Mouse (Mus musculus) bone marrow macrophage, adult 2 months (primary cell): ENCODE measurements around the gene AW551984. TPM values are rescaled to one million over a fixed set of nuclear protein-coding genes. Genes with fewer than 3 reads are reported as not detected.

Experiments used
- H3K27ac ChIP-seq: 2 replicates; pipeline ENCODE4 v1.5.1; 2012; ENCODE audit warnings: low read depth, low read length; ENCODE audit not compliant: insufficient read depth
- H3K4me1 ChIP-seq: 2 replicates; pipeline ENCODE4 v1.6.1; 2012; ENCODE audit warnings: low read length; ENCODE audit not compliant: control insufficient read depth, insufficient read depth
- H3K4me3 ChIP-seq: 2 replicates; pipeline ENCODE4 v1.5.1; 2012; ENCODE audit warnings: mild to moderate bottlenecking, low read length, moderate library complexity; ENCODE audit not compliant: insufficient read depth
- CTCF ChIP-seq: IDR thresholded peaks from 2 replicates; pipeline ENCODE4 v1.5.1; 2012; ENCODE audit warnings: low read depth, mild to moderate bottlenecking, low read length, moderate library complexity
- POLR2A ChIP-seq: IDR thresholded peaks from 2 replicates; pipeline ENCODE4 v1.6.1; 2012; ENCODE audit warnings: mild to moderate bottlenecking, low read depth, low read length, borderline replicate concordance
- polyA plus RNA-seq: library from polyadenylated mRNA; stranded (reverse); fragments of >200 nt; gene quantifications from 2 replicates; pipeline ENCODE4 v1.2.4, GENCODE M21; 2012; ENCODE audit not compliant: missing spikeins, insufficient read depth, insufficient read length

The AW551984 gene
- polyA plus RNA-seq, 1 experiment, result not detected

DNA sequence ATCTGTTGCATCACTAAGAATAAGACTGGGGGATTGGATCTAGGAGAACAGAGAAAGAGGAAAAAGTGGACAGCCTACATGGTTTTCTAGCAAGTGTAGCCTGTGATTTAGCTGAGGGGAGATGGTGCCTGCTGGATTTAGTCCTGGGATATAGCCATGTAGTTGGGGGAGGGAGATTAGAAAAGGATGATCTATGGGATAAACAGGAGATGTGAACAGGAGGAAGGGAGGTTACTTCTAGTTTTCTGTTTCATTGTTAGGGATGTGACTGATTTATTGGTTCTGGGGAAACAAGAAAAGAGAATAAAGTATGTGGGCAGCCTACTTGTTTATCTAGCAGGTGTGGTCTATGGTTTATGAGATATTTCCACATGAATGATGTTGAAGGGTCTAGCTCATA lies 4.3 kb upstream of the AW551984 start:
- no peak overlapping the region for H3K4me3 ChIP-seq
- no peak overlapping the region for H3K27ac ChIP-seq
- no peak for TF ChIP-seq CTCF
- peaks cover 5% of the 10 kb centered on the region for H3K4me1 ChIP-seq

DNA sequence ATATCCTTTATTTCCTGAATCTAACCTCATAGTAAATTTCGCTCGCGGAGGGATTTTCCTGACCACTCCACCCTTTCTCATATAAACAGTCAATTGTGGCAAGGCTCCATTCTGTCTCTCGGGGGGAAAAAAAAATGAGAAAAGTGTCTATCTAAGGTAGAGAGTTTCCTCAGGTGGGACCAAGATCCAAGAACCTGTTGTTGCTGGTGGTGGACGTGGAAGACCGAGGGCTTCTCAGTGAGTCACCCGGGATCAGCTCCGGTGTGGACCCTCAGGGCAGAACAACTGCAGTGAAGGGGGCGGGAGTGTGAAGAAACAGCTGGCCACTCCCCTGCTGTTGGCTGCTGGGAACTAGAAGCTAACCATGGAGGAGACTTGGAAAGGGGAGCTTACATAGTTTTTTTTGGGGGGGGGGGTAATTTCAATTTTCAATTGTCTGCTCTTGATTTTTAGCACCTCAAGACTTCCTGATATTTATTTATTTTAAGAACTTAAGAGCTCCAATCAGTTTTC lies 814 bp downstream of the AW551984 start:
- Histone ChIP-seq H3K27ac (no peak overlapping the region), H3K4me3 (peak overlapping the region; percentile 11; the same call in 1 of the 2 replicates), H3K4me1 (peaks cover 8% of the 10 kb centered on the region)
- TF ChIP-seq CTCF, result no peak
- TF ChIP-seq POLR2A, result no peak

DNA sequence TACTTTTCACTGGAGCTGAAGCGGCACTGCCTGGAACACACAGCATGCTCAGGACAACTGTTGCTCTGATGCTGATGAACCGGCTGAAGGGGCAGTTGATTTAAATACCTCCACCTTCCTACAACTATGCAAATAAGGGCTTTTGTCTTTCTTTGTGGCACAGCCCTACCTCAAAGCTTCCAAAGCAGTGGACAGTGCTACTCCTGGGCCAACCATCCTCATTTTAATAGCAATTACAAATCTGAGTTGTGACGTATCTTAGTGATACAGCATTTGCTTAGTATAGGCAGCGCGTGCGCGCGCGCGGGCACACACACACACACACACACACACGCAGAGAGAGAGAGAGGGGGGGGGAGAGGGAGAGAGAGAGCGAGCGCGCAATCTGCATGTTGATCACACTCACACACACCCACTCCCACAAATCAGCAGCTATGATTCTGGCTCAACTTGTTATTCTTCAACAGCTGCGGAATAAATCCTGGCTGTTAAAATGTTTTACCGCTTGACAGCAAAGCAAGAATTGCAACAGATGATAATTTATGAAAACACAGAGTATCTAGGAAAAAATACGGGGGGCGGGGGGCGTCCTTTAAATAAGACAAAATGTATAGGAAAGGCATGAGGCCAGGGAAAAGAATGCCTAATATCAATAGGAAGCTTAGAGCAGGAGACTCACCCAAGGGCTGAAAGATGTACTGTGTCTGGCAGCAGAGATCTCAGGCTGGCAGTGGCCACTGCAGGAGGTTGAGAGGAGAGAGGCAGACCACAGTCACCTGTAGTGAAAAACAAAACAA lies 1.5 kb downstream of the AW551984 start:
- Histone ChIP-seq H3K4me3 (peak overlapping the region; percentile 16; the same call in 1 of the 2 replicates), H3K27ac (no peak overlapping the region), H3K4me1 (peaks cover 8% of the 10 kb centered on the region)

DNA sequence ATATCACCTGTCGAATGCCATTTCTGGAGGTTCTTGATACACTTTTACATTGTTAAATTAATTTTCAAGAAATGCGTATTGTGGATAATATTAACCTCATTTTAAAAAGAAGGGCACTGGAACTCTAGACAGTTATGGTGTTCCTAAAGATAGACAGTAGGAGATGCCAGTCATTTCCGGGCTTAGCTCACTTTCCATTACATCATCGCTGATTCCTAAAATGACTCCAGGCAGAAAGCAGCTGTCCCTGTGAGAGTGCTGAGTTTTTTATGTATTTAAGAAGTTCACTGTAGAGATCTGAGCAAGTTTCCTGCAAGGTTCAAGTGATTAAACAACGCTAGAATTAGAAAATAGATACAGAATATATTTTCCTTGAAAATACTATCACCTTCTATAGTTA lies 27.2 kb downstream of the AW551984 start:
- TF ChIP-seq POLR2A (no peak), CTCF (no peak)
- H3K4me1 ChIP-seq, result no peaks in the 10 kb centered on the region
- H3K27ac ChIP-seq, result no peak overlapping the region
- H3K4me3 ChIP-seq, result no peak overlapping the region

More for the DNA sequence above, 1.5 kb downstream of the AW551984 start:
- TF ChIP-seq POLR2A, result no peak
- TF ChIP-seq CTCF, result no peak

DNA sequence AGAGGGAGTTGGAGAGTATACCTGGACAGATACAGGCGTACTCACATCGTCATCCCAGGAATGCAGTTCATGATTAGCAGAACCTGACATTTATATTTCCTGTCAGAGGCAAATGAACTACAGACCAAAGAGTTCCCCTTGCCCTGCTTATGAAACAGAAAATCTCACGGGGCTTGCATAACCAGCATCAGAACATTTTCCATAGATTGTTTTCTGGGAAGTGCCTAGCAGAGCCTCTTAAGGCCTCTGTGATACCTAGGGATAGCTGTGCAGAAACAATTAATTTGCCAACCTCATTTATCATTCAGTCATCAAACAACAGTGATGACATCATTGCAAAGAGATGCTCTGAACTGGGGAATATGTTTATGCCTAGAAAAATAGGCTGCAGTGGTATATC lies 28.7 kb downstream of the AW551984 start, which contains the start of gene Olfr959:
Olfr959 (minus strand) TSS at position 101 of the 400 bp plus-strand sequence.
- Histone ChIP-seq H3K4me1 (no peaks in the 10 kb centered on the region), H3K27ac (no peak within 1 kb of the TSS), H3K4me3 (no peak within 1 kb of the TSS)
- TF ChIP-seq POLR2A (no peak), CTCF (no peak)

DNA sequence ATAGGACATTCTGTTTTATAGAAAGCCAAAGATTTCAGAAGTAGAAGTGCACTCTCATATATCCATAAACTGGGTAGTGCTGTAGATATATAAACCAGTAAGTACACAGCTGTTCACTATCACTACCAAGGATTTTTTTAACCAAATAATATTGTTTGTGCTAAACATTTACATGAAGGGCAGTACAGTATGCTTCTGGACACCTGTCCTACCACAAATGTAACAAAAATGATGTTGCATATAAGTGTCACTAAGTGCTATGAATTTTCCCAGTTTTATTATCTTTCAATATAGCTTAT lies 45.9 kb downstream of the AW551984 start:
- no peaks in the 10 kb centered on the region for H3K4me1 ChIP-seq
- H3K27ac ChIP-seq, result no peak overlapping the region
- no peak for TF ChIP-seq POLR2A
- no peak for TF ChIP-seq CTCF
- H3K4me3 ChIP-seq, result no peak overlapping the region

DNA sequence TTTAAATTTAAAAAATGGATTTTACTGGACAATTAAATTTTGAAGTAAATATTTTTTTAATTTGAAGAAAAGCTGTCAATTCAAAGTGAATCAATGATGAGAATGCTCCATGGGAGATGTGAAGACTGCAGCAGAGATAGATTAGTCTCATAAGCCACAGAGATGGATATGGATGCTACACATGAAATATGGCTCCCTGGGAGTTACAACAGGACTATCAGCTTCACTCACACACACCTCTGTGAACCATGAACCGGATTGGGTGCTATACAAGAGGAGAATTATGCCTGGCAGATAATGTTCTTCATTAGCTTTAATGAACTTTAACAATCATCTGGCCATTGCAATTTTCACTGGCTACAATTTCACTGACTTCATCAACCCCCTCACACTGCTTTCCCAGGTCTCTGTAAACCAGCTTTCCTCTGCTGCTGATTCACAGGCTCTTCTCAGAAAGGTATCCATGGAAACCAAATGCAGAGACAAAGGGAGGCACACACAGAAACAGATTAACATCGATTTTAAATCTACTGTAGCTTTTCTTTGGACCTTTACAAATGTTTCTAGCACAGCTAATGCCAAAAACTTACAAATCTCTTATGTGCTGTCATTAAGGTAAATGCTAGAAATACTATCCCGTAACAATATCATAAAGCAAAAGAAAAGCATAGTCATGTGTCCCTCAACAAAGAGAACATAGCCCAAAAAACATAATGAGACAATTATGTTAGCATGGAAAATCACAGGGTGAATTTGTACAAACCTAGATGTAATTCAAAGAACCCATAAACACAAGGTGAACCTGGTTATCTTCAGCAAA lies 46.5 kb downstream of the AW551984 start:
- H3K4me1 ChIP-seq, result no peaks in the 10 kb centered on the region
- TF ChIP-seq POLR2A (no peak), CTCF (no peak)
- H3K27ac ChIP-seq, result no peak overlapping the region
- H3K4me3 ChIP-seq, result no peak overlapping the region

DNA sequence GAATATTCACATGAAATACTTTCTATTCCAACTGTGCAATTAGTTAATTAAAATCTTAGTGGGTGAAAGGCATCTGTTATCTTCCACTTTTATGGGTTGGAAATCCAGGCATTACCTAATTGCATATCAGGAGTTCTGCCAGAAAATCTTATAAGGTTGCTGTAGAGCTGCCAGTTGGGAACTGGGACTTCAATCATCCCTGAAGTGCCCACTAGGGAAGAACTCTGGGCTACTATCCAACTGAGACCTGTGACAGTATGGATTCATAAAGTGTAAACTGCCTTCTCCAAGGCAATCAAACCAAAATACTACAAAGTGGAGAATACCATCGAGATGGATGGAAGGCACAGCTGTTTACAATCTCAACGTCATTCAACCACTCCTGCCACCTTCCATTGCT lies 50.3 kb downstream of the AW551984 start, which contains the start of gene Olfr958:
Olfr958 (minus strand) TSS at position 109 of the 400 bp plus-strand sequence.
- no peaks in the 10 kb centered on the region for H3K4me1 ChIP-seq
- H3K4me3 ChIP-seq, result no peak within 1 kb of the TSS
- H3K27ac ChIP-seq, result no peak within 1 kb of the TSS
- TF ChIP-seq CTCF (no peak), POLR2A (no peak)

DNA sequence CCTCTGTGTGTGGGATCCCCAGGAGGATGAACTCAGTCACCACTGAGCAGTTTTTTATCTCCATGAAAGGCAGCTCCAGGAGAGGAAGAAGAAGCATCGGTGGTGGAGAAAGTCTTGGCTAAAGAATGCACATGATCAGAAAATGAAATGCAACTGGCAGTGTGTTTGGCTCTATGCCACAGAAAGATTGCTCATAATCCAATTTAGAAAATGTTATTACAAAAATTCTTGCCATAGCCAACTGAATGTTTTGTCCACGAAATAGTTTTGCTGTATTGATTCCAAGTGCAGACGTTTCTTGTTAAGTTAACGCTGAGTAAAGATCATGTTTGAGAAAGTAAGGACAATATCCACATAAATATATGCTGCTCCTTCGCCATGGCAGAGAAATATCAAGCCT lies 53.4 kb downstream of the AW551984 start:
- Histone ChIP-seq H3K4me3 (no peak overlapping the region), H3K4me1 (no peaks in the 10 kb centered on the region), H3K27ac (no peak overlapping the region)
- no peak for TF ChIP-seq POLR2A
- no peak for TF ChIP-seq CTCF

Other genes with a start within 250 kb of the AW551984 start
- not detected in 2 replicates for gene Olfr951, start 217.0 kb downstream of the AW551984 start, polyA plus RNA-seq
- not detected in 2 replicates for gene Olfr952, start 177.3 kb downstream of the AW551984 start, polyA plus RNA-seq
- not detected in 2 replicates for gene Olfr954, start 147.7 kb downstream of the AW551984 start, polyA plus RNA-seq
- gene Olfr955, start 132.5 kb downstream of the AW551984 start, polyA plus RNA-seq, result not detected in 2 replicates
- gene Olfr44, start 110.4 kb downstream of the AW551984 start, polyA plus RNA-seq, result not detected in 2 replicates
- gene Olfr957, start 88.6 kb downstream of the AW551984 start, polyA plus RNA-seq, result not detected in 2 replicates
- not detected in 2 replicates for gene Olfr958, start 50.3 kb downstream of the AW551984 start, polyA plus RNA-seq
- gene Olfr959, start 28.8 kb downstream of the AW551984 start, polyA plus RNA-seq, result not detected in 2 replicates
- gene Olfr148, start 6.3 kb upstream of the AW551984 start, polyA plus RNA-seq, result not detected in 2 replicates
- not detected in 2 replicates for gene Olfr960, start 17.0 kb upstream of the AW551984 start, polyA plus RNA-seq
- not detected in 2 replicates for gene Olfr961, start 40.7 kb upstream of the AW551984 start, polyA plus RNA-seq
- not detected in 2 replicates for gene Olfr963, start 62.8 kb upstream of the AW551984 start, polyA plus RNA-seq
- 0.28 TPM in 1 of 2 replicates, not detected in the other for gene Olfr149, start 102.7 kb upstream of the AW551984 start, polyA plus RNA-seq
- gene Olfr965, start 107.0 kb upstream of the AW551984 start, polyA plus RNA-seq, result not detected in 2 replicates
- gene Olfr150, start 126.6 kb upstream of the AW551984 start, polyA plus RNA-seq, result not detected in 2 replicates
- not detected in 2 replicates for gene Olfr967, start 141.8 kb upstream of the AW551984 start, polyA plus RNA-seq
- gene Olfr968, start 178.8 kb upstream of the AW551984 start, polyA plus RNA-seq, result not detected in 2 replicates
- gene Olfr969, start 186.5 kb upstream of the AW551984 start, polyA plus RNA-seq, result not detected in 2 replicates
- gene Olfr970, start 204.5 kb upstream of the AW551984 start, polyA plus RNA-seq, result not detected in 2 replicates
- not detected in 2 replicates for gene Olfr971, start 232.5 kb upstream of the AW551984 start, polyA plus RNA-seq